Mouse (Mus musculus) limb, embryonic 14.5 days (tissue): ENCODE measurements around the gene Tcte1. TPM values are rescaled to one million over a fixed set of nuclear protein-coding genes. Genes with fewer than 3 reads are reported as not detected.

Source experiments
- ATAC-seq: fragments of 200-750 bp; cut with Nextera tagmentation; 2 replicates; pipeline ENCODE4 v1.8.0; 2017; ENCODE audit warnings: low read depth, moderate number of reproducible peaks, moderate TSS enrichment; ENCODE audit not compliant: low FRiP score
- DNase-seq: peaks from one replicate; pipeline ENCODE4 v3.0.0-alpha.2; 2015; ENCODE audit warnings: low spot score
- H3K27ac ChIP-seq: fragments of 300-500 bp; sonication (generic); replicated peaks from 2 replicates; pipeline ENCODE4 v1.5.1; 2014; ENCODE audit warnings: low read depth, mild to moderate bottlenecking, low read length, moderate library complexity, mixed read lengths
- H3K27me3 ChIP-seq: fragments of 300-500 bp; sonication (generic); 2 replicates; pipeline ENCODE4 v1.6.1; 2014; ENCODE audit warnings: low read length, mixed read lengths; ENCODE audit not compliant: control insufficient read depth, insufficient read depth
- H3K36me3 ChIP-seq: fragments of 300-500 bp; sonication (generic); 2 replicates; pipeline ENCODE4 v1.6.1; 2014; ENCODE audit warnings: mild to moderate bottlenecking, low read length, moderate library complexity, mixed read lengths; ENCODE audit not compliant: control insufficient read depth, insufficient read depth
- H3K4me1 ChIP-seq: fragments of 300-500 bp; sonication (generic); 2 replicates; pipeline ENCODE4 v1.6.1; 2014; ENCODE audit warnings: antibody characterized with exemption, low read length, mixed read lengths; ENCODE audit not compliant: control insufficient read depth, insufficient read depth
- H3K4me2 ChIP-seq: fragments of 300-500 bp; sonication (generic); replicated peaks from 2 replicates; pipeline ENCODE4 v1.6.1; 2014; ENCODE audit warnings: low read depth, mild to moderate bottlenecking, low read length, moderate library complexity; ENCODE audit not compliant: severe bottlenecking
- H3K4me3 ChIP-seq: fragments of 300-500 bp; sonication (generic); replicated peaks from 2 replicates; pipeline ENCODE4 v1.5.1; 2014; ENCODE audit warnings: low read length
- H3K9ac ChIP-seq: fragments of 300-500 bp; sonication (generic); 2 replicates; pipeline ENCODE4 v1.6.1; 2014; ENCODE audit warnings: mild to moderate bottlenecking, low read depth, low read length, moderate library complexity; ENCODE audit not compliant: severe bottlenecking
- H3K9me3 ChIP-seq: fragments of 300-500 bp; sonication (generic); 2 replicates; pipeline ENCODE4 v1.6.1; 2016; ENCODE audit warnings: low read length; ENCODE audit not compliant: control insufficient read depth
- POLR2A ChIP-seq: fragments of 200-500 bp; IDR thresholded peaks from 2 replicates; pipeline ENCODE4 v1.8.0; 2012; ENCODE audit warnings: inconsistent platforms, mild to moderate bottlenecking, moderate library complexity, borderline replicate concordance; ENCODE audit not compliant: insufficient read depth, insufficient read length; ENCODE audit errors: extremely low read depth
- WGBS: fragments of 180-500 bp; shearing (Covaris S2); extraction: QIAGEN DNeasy Blood & Tissue Kit; methylation state at CpG from one replicate; pipeline ENCODE4 v1.1.7; 2014; 5-methylcytosine and 5-hydroxymethylcytosine counted together
- polyA plus RNA-seq, 2 experiments: library from polyadenylated mRNA; depleted of rRNA in 1 of 2; stranded (reverse) in 1 of 2; unstranded in 1 of 2; fragments of >200 nt; fragmentation: Nextera tagmentation in 1 of 2; extraction: Ambion mirVana in 1 of 2; gene quantifications; 2 replicates each; pipeline versions ENCODE4 v1.2.1 to v1.2.3; 2012 to 2014

Tcte1 gene
- polyA plus RNA-seq, 2 experiments = 0.74 TPM; not detected in 1

GRCm38 (mm10) chr17:45559732-45560525 lies 36.7 kb downstream of the Tcte1 start:
- H3K4me2 ChIP-seq = no peak overlapping the region
- TF ChIP-seq POLR2A = no peak
- H3K4me1 ChIP-seq = peaks cover 15% of the 10 kb centered on the region
- H3K27me3 ChIP-seq = no peaks in the 10 kb centered on the region
- H3K27ac ChIP-seq = no peak overlapping the region
- ATAC-seq (no peak), DNase-seq (no peak)
- no peaks in the 10 kb centered on the region for H3K9me3 ChIP-seq
- no peaks in the 10 kb centered on the region for H3K36me3 ChIP-seq
- 82% methylated on average over 15 of the region's 15 CpGs for WGBS
- H3K9ac ChIP-seq = no peak overlapping the region
- H3K4me3 ChIP-seq = no peak overlapping the region

- Histone ChIP-seq H3K4me1 (peaks cover 14% of the 10 kb centered on the region; the same call in 1 of the 2 replicates), H3K4me2 (peak overlapping the region; percentile 89), H3K4me3 (peak overlapping the region; percentile 86; the same call in 1 of the 2 replicates), H3K9ac (no peak overlapping the region; the same call in 1 of the 2 replicates), H3K9me3 (no peaks in the 10 kb centered on the region), H3K27me3 (no peaks in the 10 kb centered on the region), H3K27ac (no peak overlapping the region), H3K36me3 (peaks cover 24% of the 10 kb centered on the region)
- TF ChIP-seq POLR2A = no peak
- ATAC-seq (no peak), DNase-seq (no peak)
- WGBS = 73% methylated on average over 12 of the region's 12 CpGs
Observed at GRCm38 (mm10) chr17:45563216-45563615, 40.0 kb downstream of the Tcte1 start.

- peak; percentile 82 for ATAC-seq
- WGBS = 2% methylated on average over 37 of the region's 61 CpGs
Observed at GRCm38 (mm10) chr17:45563655-45564530, 40.7 kb downstream of the Tcte1 start, which contains the start of gene Slc35b2. Gene Slc35b2 (plus strand): TSS chr17:45563874.

GRCm38 (mm10) chr17:45564531-45565084 lies 41.4 kb downstream of the Tcte1 start:
- H3K4me2 ChIP-seq = peak overlapping the region; percentile 89
- peaks cover 14% of the 10 kb centered on the region; the same call in 1 of the 2 replicates for H3K4me1 ChIP-seq
- no peak for DNase-seq
- peak overlapping the region; percentile 86 for H3K9ac ChIP-seq
- H3K36me3 ChIP-seq = peaks cover 37% of the 10 kb centered on the region
- TF ChIP-seq POLR2A = no peak
- H3K27ac ChIP-seq = peak overlapping the region; percentile 78
- 11% methylated on average over 18 of the region's 18 CpGs for WGBS
- ATAC-seq = no peak
- H3K4me3 ChIP-seq = peak overlapping the region; percentile 86
- H3K9me3 ChIP-seq = no peaks in the 10 kb centered on the region
- H3K27me3 ChIP-seq = no peaks in the 10 kb centered on the region

More at GRCm38 (mm10) chr17:45563655-45564530, 40.7 kb downstream of the Tcte1 start, which contains the start of gene Slc35b2:
- Histone ChIP-seq H3K9ac (peak within 1 kb of the TSS; percentile 86), H3K4me1 (peaks cover 14% of the 10 kb centered on the region; the same call in 1 of the 2 replicates), H3K36me3 (peaks cover 30% of the 10 kb centered on the region), H3K4me3 (peak within 1 kb of the TSS; percentile 86), H3K9me3 (no peaks in the 10 kb centered on the region), H3K4me2 (peak within 1 kb of the TSS; percentile 89), H3K27me3 (no peaks in the 10 kb centered on the region), H3K27ac (peak within 1 kb of the TSS; percentile 78)
- peak; percentile 92 for DNase-seq
- 0 out of 2 replicates have a peak, but pooled peaks have one; percentile 24 for TF ChIP-seq POLR2A
